Mouse (Mus musculus) lung, embryonic 15.5 days (tissue): ENCODE results near the gene Gfod1. TPM values are rescaled to one million over a fixed set of nuclear protein-coding genes. Genes with fewer than 3 reads are reported as not detected.

Source experiments
- ATAC-seq: fragments of 200-750 bp; cut with Nextera tagmentation; 2 replicates; pipeline ENCODE4 v1.8.0; 2017; ENCODE audit warnings: moderate number of reproducible peaks, borderline replicate concordance; ENCODE audit not compliant: low FRiP score, low TSS enrichment; ENCODE audit errors: extremely low read depth
- H3K27ac ChIP-seq: fragments of 300-500 bp; sonication (generic); 2 replicates; pipeline ENCODE4 v1.5.1; 2015; ENCODE audit warnings: moderate library complexity, mild to moderate bottlenecking, inconsistent platforms
- H3K27me3 ChIP-seq: fragments of 300-500 bp; sonication (generic); 2 replicates; pipeline ENCODE4 v1.6.1; 2015; ENCODE audit warnings: inconsistent platforms
- H3K36me3 ChIP-seq: fragments of 300-500 bp; sonication (generic); 2 replicates; pipeline ENCODE4 v1.6.1; 2015; ENCODE audit warnings: inconsistent platforms
- H3K4me1 ChIP-seq: fragments of 300-500 bp; sonication (generic); 2 replicates; pipeline ENCODE4 v1.6.1; 2015; ENCODE audit warnings: inconsistent platforms
- H3K4me2 ChIP-seq: fragments of 300-500 bp; sonication (generic); 2 replicates; pipeline ENCODE4 v1.6.1; 2015; ENCODE audit warnings: inconsistent platforms, mild to moderate bottlenecking, moderate library complexity
- H3K4me3 ChIP-seq: fragments of 300-500 bp; sonication (generic); 2 replicates; pipeline ENCODE4 v1.5.1; 2015; ENCODE audit warnings: mild to moderate bottlenecking, inconsistent platforms
- H3K9ac ChIP-seq: fragments of 300-500 bp; sonication (generic); 2 replicates; pipeline ENCODE4 v1.6.1; 2015; ENCODE audit warnings: inconsistent platforms
- H3K9me3 ChIP-seq: fragments of 300-500 bp; sonication (generic); 2 replicates; pipeline ENCODE4 v1.6.1; 2016; ENCODE audit warnings: inconsistent platforms
- WGBS: fragments of 180-500 bp; shearing (Covaris S2); methylation state at CpG from one replicate; pipeline ENCODE4 v1.1.7; 2015; 5-methylcytosine and 5-hydroxymethylcytosine counted together
- polyA plus RNA-seq: library from polyadenylated mRNA; unstranded; fragments of >200 nt; fragmentation: Nextera tagmentation; extraction: Ambion mirVana; gene quantifications from 2 replicates; pipeline ENCODE4 v1.2.1, GENCODE M21; 2015

Gfod1 gene
- polyA plus RNA-seq, 1 experiment from 2014 or later, result 0.66 TPM

GRCm38 (mm10) chr13:43256447-43256846 lies 47.5 kb downstream of the Gfod1 start:
- Histone ChIP-seq H3K4me3 (no peak overlapping the region), H3K4me2 (no peak overlapping the region), H3K9ac (no peak overlapping the region), H3K4me1 (0 out of 2 replicates have a peak, but pooled peaks cover 6% of the 10 kb centered on the region), H3K36me3 (no peaks in the 10 kb centered on the region), H3K9me3 (no peaks in the 10 kb centered on the region), H3K27me3 (no peaks in the 10 kb centered on the region), H3K27ac (no peak overlapping the region)
- 84% methylated on average over 2 of the region's 2 CpGs for WGBS
- no peak for ATAC-seq

GRCm38 (mm10) chr13:43253526-43253925 lies 50.4 kb downstream of the Gfod1 start:
- Histone ChIP-seq H3K36me3 (no peaks in the 10 kb centered on the region), H3K4me1 (peaks cover 12% of the 10 kb centered on the region), H3K9me3 (no peaks in the 10 kb centered on the region), H3K9ac (no peak overlapping the region), H3K27ac (no peak overlapping the region), H3K27me3 (no peaks in the 10 kb centered on the region), H3K4me3 (no peak overlapping the region), H3K4me2 (no peak overlapping the region)
- ATAC-seq, result no peak
- 43% methylated on average over 5 of the region's 5 CpGs for WGBS

- Histone ChIP-seq H3K4me3 (no peak overlapping the region), H3K9me3 (no peaks in the 10 kb centered on the region), H3K4me1 (peaks cover 12% of the 10 kb centered on the region), H3K9ac (no peak overlapping the region), H3K27me3 (no peaks in the 10 kb centered on the region), H3K36me3 (no peaks in the 10 kb centered on the region), H3K4me2 (no peak overlapping the region), H3K27ac (no peak overlapping the region)
- WGBS, result 73% methylated on average over 8 of the region's 8 CpGs
- ATAC-seq, result no peak
Measured at GRCm38 (mm10) chr13:43252105-43252790, 51.7 kb downstream of the Gfod1 start.

- WGBS, result 85% methylated on average over 12 of the region's 12 CpGs
- Histone ChIP-seq H3K4me3 (no peak overlapping the region), H3K4me1 (peaks cover 12% of the 10 kb centered on the region), H3K36me3 (no peaks in the 10 kb centered on the region), H3K9me3 (no peaks in the 10 kb centered on the region), H3K27ac (no peak overlapping the region), H3K9ac (no peak overlapping the region), H3K4me2 (no peak overlapping the region), H3K27me3 (no peaks in the 10 kb centered on the region)
- ATAC-seq, result no peak
Measured at GRCm38 (mm10) chr13:43251391-43251790, 52.6 kb downstream of the Gfod1 start.

- Histone ChIP-seq H3K4me3 (no peak overlapping the region), H3K9me3 (no peaks in the 10 kb centered on the region), H3K27me3 (no peaks in the 10 kb centered on the region), H3K4me1 (peaks cover 12% of the 10 kb centered on the region), H3K4me2 (no peak overlapping the region), H3K27ac (no peak overlapping the region), H3K36me3 (no peaks in the 10 kb centered on the region), H3K9ac (no peak overlapping the region)
- peak; percentile 56 for ATAC-seq
- WGBS, result 53% methylated on average over 6 of the region's 6 CpGs
Measured at GRCm38 (mm10) chr13:43250653-43251052, 53.3 kb downstream of the Gfod1 start.

- Histone ChIP-seq H3K4me2 (no peak overlapping the region), H3K27ac (no peak overlapping the region), H3K9ac (no peak overlapping the region), H3K4me1 (peaks cover 12% of the 10 kb centered on the region), H3K27me3 (no peaks in the 10 kb centered on the region), H3K4me3 (no peak overlapping the region), H3K9me3 (no peaks in the 10 kb centered on the region), H3K36me3 (no peaks in the 10 kb centered on the region)
- 68% methylated on average over 9 of the region's 9 CpGs for WGBS
- no peak for ATAC-seq
Measured at GRCm38 (mm10) chr13:43250106-43250505, 53.9 kb downstream of the Gfod1 start.

GRCm38 (mm10) chr13:43248381-43248780 lies 55.6 kb downstream of the Gfod1 start:
- H3K27me3 ChIP-seq, result no peaks in the 10 kb centered on the region
- H3K9me3 ChIP-seq, result no peaks in the 10 kb centered on the region
- peaks cover 11% of the 10 kb centered on the region for H3K4me1 ChIP-seq
- no peak overlapping the region for H3K9ac ChIP-seq
- 77% methylated on average over 6 of the region's 6 CpGs for WGBS
- no peak overlapping the region for H3K4me2 ChIP-seq
- no peak overlapping the region for H3K27ac ChIP-seq
- no peaks in the 10 kb centered on the region for H3K36me3 ChIP-seq
- no peak overlapping the region for H3K4me3 ChIP-seq
- ATAC-seq, result no peak

GRCm38 (mm10) chr13:43246876-43247275 lies 57.1 kb downstream of the Gfod1 start:
- Histone ChIP-seq H3K4me3 (no peak overlapping the region), H3K9me3 (no peaks in the 10 kb centered on the region), H3K27ac (no peak overlapping the region), H3K4me1 (peaks cover 19% of the 10 kb centered on the region), H3K9ac (no peak overlapping the region), H3K36me3 (no peaks in the 10 kb centered on the region), H3K27me3 (no peaks in the 10 kb centered on the region), H3K4me2 (no peak overlapping the region)
- WGBS, result 94% methylated on average over 4 of the region's 4 CpGs
- ATAC-seq, result no peak

- H3K27ac ChIP-seq, result no peak overlapping the region
- peaks cover 38% of the 10 kb centered on the region for H3K4me1 ChIP-seq
- H3K36me3 ChIP-seq, result no peaks in the 10 kb centered on the region
- no peaks in the 10 kb centered on the region for H3K27me3 ChIP-seq
- 31% methylated on average over 7 of the region's 7 CpGs for WGBS
- H3K4me3 ChIP-seq, result no peak overlapping the region
- no peak overlapping the region for H3K4me2 ChIP-seq
- no peak for ATAC-seq
- H3K9ac ChIP-seq, result no peak overlapping the region
- no peaks in the 10 kb centered on the region for H3K9me3 ChIP-seq
Measured at GRCm38 (mm10) chr13:43243793-43244192, 60.2 kb downstream of the Gfod1 start.

GRCm38 (mm10) chr13:43243240-43243639 lies 60.7 kb downstream of the Gfod1 start:
- Histone ChIP-seq H3K9me3 (no peaks in the 10 kb centered on the region), H3K27me3 (no peaks in the 10 kb centered on the region), H3K4me2 (no peak overlapping the region), H3K4me3 (no peak overlapping the region), H3K4me1 (peaks cover 39% of the 10 kb centered on the region), H3K27ac (no peak overlapping the region), H3K9ac (no peak overlapping the region), H3K36me3 (no peaks in the 10 kb centered on the region)
- no peak for ATAC-seq
- WGBS, result 87% methylated on average over 3 of the region's 3 CpGs

- ATAC-seq, result no peak
- Histone ChIP-seq H3K9ac (no peak overlapping the region), H3K27ac (no peak overlapping the region), H3K4me1 (peaks cover 39% of the 10 kb centered on the region), H3K27me3 (no peaks in the 10 kb centered on the region), H3K36me3 (no peaks in the 10 kb centered on the region), H3K4me3 (no peak overlapping the region), H3K9me3 (no peaks in the 10 kb centered on the region), H3K4me2 (no peak overlapping the region)
- 72% methylated on average over 2 of the region's 2 CpGs for WGBS
Measured at GRCm38 (mm10) chr13:43241750-43242149, 62.2 kb downstream of the Gfod1 start.

GRCm38 (mm10) chr13:43241069-43241468 lies 62.9 kb downstream of the Gfod1 start:
- no peak overlapping the region for H3K4me3 ChIP-seq
- H3K27ac ChIP-seq, result peak overlapping the region; percentile 41; the same call in 1 of the 2 replicates
- peaks cover 41% of the 10 kb centered on the region for H3K4me1 ChIP-seq
- no peaks in the 10 kb centered on the region for H3K27me3 ChIP-seq
- no peaks in the 10 kb centered on the region for H3K9me3 ChIP-seq
- WGBS, result 0% methylated on average over 1 of the region's 1 CpGs
- H3K36me3 ChIP-seq, result no peaks in the 10 kb centered on the region
- no peak overlapping the region for H3K9ac ChIP-seq
- no peak overlapping the region for H3K4me2 ChIP-seq
- no peak for ATAC-seq
